Mouse (Mus musculus) ES-CJ7 (cell line): Measurements from ENCODE around the gene E2f6.

Experiments
- DNase-seq: peaks from one replicate; pipeline ENCODE4 v3.0.0; 2011; ENCODE audit warnings: low read depth, low spot score

E2f6 gene

GRCm38 (mm10) chr12:16810525-16811431 lies at the start of gene E2f6:
TSS of gene E2f6 (plus strand) at chr12:16810963.
- DNase-seq, result peak; percentile 70

- no peak for DNase-seq
These were observed 49.3 kb upstream of the E2f6 start for GRCm38 (mm10) chr12:16761461-16761860.

GRCm38 (mm10) chr12:16763649-16764422 lies 46.9 kb upstream of the E2f6 start:
- no peak for DNase-seq

GRCm38 (mm10) chr12:16764776-16765445 lies 45.9 kb upstream of the E2f6 start:
- no peak for DNase-seq

- no peak for DNase-seq
These were observed 42.5 kb upstream of the E2f6 start for GRCm38 (mm10) chr12:16768251-16768650.

- DNase-seq, result no peak
These were observed 42.1 kb upstream of the E2f6 start for GRCm38 (mm10) chr12:16768711-16769110.

- no peak for DNase-seq
These were observed 41.1 kb upstream of the E2f6 start for GRCm38 (mm10) chr12:16769601-16770165.

GRCm38 (mm10) chr12:16774605-16775004 lies 36.2 kb upstream of the E2f6 start:
- DNase-seq, result no peak

GRCm38 (mm10) chr12:16775351-16775750 lies 35.4 kb upstream of the E2f6 start:
- DNase-seq, result no peak

- DNase-seq, result no peak
These were observed 32.2 kb upstream of the E2f6 start for GRCm38 (mm10) chr12:16778523-16778922.

GRCm38 (mm10) chr12:16779165-16779564 lies 31.6 kb upstream of the E2f6 start:
- DNase-seq, result no peak

- no peak for DNase-seq
These were observed 30.4 kb upstream of the E2f6 start for GRCm38 (mm10) chr12:16780320-16780719.

- no peak for DNase-seq
These were observed 29.6 kb upstream of the E2f6 start for GRCm38 (mm10) chr12:16781034-16781746.

GRCm38 (mm10) chr12:16788600-16788999 lies 22.2 kb upstream of the E2f6 start:
- no peak for DNase-seq

GRCm38 (mm10) chr12:16789199-16789598 lies 21.6 kb upstream of the E2f6 start:
- DNase-seq, result no peak

- no peak for DNase-seq
These were observed 21.0 kb upstream of the E2f6 start for GRCm38 (mm10) chr12:16789756-16790155.

- no peak for DNase-seq
These were observed 20.3 kb upstream of the E2f6 start for GRCm38 (mm10) chr12:16790456-16790855.

GRCm38 (mm10) chr12:16793371-16793770 lies 17.4 kb upstream of the E2f6 start:
- peak; percentile 55 for DNase-seq

GRCm38 (mm10) chr12:16795781-16796180 lies 15.0 kb upstream of the E2f6 start:
- no peak for DNase-seq

GRCm38 (mm10) chr12:16798894-16799293 lies 11.9 kb upstream of the E2f6 start:
- DNase-seq, result no peak

- DNase-seq, result no peak
These were observed 10.9 kb upstream of the E2f6 start for GRCm38 (mm10) chr12:16799928-16800258.
